Mouse (Mus musculus) spleen, postnatal 10 days (tissue): ENCODE data around the gene Elp4.

Experiments used
- DNase-seq, 2 experiments: peaks; one replicate each; pipeline ENCODE4 v3.0.0; 2021 to 2022; ENCODE audit warnings: low spot score in 2 of 2

Elp4 gene

DNA sequence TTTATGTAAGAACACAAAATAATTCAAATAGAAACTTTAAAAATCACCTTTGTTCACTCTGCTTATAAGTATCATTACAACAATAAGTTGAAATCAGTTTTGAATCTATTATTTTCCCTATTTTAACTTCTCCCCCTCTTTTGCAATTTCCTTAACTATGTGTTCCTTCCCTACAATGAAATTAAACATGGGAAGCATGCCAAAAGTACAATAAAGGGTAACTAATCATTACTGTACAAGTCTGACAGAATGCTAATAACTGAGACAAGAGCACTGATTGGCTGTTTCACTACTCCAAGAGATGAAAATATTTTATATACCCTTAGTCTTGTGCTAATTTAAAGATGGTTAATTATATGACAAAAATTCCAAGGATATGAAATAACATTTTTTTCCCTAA lies 99.2 kb downstream of the Elp4 start:
- DNase-seq: no peak

DNA sequence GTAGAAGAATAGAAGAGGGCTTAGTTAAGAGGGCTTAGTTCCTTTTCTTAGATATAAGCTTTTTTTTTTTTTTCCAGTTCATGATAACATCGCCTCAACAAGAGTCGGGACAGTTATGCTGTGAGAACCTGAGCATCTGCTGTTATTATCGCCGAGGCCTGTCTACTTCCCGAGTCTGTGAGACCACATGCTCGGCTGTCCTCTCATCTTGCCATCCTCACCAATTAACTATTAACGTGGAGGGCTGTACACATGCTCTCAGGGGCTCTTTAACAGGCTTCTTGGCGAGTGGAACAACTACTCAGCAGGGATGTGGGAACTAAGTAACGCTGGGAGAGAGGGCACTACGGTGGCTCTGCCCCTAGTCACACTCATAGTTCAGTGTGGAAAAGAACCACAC lies 99.9 kb downstream of the Elp4 start:
- no peak for DNase-seq

DNA sequence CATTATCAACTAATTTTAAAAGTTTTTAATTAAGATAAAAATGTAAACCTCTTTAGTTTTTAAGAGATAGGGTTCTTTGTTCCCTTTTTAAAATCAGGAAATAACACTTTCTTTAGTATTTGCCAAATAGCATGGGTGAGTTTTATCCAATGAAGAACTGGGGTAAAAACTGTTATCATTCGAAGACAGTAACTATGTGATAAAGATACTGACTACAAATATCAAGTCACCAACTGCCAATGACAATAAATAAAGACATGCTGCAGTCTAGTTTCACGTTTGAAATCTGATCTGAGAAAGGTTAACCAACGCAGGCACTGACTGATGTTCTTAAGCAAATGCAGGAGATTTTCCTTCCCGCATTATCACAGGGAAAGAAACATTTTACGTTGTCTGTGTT lies 100.9 kb downstream of the Elp4 start:
- no peak for DNase-seq

DNA sequence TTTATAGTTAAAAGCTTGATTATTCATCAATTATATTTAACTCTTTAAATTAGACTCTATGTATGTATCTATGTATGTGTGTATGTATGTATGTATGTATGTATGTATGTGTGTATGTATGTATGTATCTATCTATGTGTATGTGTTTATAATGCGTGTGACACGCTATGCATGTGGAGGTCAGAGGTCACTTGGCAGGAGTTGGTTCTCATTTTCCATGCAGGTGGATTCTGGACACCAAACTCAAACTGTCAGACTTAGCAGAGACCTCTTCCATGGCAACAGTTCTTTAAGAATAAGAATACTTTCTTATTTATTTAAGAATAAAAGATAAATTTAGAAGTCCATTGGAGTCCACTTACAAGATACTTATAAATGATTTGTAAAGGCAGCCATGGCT lies 101.5 kb downstream of the Elp4 start:
- no peak for DNase-seq

DNA sequence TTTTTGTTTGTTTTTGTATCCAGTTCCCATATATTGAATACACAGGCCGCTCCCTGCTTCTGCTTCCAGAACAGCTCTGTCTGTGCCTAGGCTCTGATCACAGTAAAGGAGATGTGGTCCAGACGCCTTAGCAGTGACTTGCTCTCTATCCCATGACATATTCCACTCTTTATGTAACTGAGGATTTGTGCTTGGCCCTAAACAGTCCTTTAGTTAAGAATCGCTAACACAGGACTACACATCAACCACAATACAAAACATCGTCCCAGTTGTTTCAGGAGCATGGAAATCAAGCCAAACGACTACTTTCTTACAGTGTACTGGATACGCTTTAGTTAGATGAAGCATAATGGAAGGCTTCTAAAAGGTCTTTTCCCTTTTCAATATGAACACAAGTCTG lies 102.8 kb downstream of the Elp4 start:
- DNase-seq: no peak

- no peak for DNase-seq
These were observed 103.7 kb downstream of the Elp4 start for GRCm38 (mm10) chr2:105800694-105801093.

GRCm38 (mm10) chr2:105799840-105800239 lies 104.5 kb downstream of the Elp4 start:
- DNase-seq: peak in 1 of 2 experiments; percentile 15

DNA sequence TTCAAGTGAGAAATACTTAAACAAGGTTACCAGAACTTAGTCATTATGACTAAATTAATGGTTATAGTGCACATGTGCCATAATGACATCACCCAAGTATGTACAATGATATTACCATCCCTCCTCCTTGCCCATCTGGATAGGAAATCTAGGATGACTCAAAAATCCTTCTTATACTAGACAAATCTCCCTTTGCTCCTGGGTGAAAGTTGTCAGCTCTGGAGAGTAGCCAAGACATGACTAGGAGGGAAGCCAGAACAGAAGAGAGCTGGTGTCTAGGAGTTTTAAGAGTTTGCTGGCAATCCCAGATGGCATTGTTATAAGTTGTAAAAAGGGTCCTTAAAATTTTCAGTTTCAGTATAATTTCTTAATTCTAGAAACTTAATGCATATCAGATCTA lies 106.5 kb downstream of the Elp4 start:
- DNase-seq: no peak

GRCm38 (mm10) chr2:105796101-105796500 lies 108.3 kb downstream of the Elp4 start:
- DNase-seq: no peak

DNA sequence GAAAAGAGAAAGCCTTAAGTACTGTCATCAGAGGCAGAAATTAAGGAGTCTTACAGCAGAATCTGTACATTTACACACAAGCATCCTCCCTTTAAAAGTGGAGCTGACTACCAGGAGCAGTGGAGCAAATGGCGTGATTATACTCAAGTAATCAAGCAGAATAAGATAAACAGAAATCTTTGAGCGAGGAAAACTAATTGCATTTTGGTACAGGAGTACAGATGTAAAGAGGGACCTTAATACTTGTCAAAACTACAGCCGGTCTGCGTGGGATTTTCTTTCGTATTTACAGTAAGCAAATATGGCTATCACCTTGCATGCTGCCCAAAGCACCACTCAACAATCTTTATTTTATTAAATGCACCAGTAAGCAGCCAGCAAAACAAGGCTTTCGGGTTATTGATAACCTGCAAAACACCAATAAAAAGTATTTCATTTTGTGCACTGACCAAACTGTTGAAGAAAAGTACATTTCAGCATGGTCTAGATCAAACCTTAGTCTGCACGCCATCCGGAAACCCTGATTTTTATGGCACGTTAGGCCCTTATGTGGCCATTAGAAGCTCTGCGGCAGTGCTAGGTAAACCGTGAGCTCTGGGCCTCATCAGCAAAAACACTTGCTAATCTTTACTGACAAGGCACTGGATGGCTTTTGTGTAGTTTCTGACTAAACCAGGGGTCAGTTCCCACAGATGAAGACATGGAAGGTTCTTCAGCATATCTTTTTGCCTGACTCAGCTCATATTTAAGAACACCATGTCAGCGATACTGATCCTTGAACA lies 111.8 kb downstream of the Elp4 start:
- DNase-seq: no peak

- DNase-seq: no peak
These were observed 114.4 kb downstream of the Elp4 start for GRCm38 (mm10) chr2:105789936-105790335.

- DNase-seq: no peak
These were observed 116.6 kb downstream of the Elp4 start for GRCm38 (mm10) chr2:105787726-105788125.

- DNase-seq: no peak
These were observed 117.4 kb downstream of the Elp4 start for GRCm38 (mm10) chr2:105786986-105787385.

DNA sequence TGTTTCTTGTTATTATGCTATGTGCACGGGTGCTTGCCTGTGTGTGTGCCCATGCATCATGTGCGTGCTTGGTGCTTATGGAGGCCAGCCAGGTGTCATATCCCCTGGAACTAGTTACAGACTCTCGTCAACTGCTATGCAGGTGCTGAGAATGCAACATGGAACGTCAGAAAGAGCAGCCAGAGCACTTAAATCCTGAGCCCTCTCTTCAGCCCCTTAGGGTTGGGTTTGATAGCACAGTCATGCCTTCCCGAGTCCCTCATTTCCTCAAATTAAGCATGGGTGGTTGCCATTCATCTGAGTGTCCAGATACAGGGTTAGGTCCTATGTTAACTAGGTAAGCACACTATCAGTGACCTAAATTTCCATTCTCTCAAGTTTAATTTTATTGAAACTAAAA lies 121.5 kb downstream of the Elp4 start:
- no peak for DNase-seq

- DNase-seq: no peak
These were observed 123.6 kb downstream of the Elp4 start for GRCm38 (mm10) chr2:105780739-105781138.

DNA sequence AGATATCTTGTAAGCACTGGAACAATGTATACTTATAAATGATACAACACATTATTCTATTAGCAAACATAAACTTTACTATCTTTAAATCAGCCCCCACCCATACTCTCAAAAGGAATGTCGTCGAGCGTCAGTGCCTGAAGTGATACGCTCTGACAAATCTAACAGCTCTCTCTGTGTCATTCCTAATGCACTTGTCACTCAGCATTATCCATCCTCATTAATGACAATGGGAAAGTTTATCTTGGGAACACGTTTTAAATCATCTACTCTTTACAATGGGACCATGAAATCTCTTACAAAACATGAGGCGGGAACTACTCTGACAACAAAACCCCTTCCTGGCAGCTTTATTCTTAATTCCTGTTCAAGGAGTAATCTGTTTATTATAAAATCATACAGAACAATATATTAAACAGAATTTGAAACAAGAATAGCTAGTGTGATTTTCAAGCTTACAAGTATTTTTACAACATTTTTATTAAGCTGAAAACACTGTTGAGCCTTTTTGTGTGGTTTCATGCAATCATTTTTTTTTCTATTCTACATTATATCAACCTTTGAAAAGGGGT lies 125.0 kb downstream of the Elp4 start:
- DNase-seq: no peak

- DNase-seq: no peak
These were observed 133.1 kb downstream of the Elp4 start for GRCm38 (mm10) chr2:105771314-105771713.

- no peak for DNase-seq
These were observed 134.5 kb downstream of the Elp4 start for GRCm38 (mm10) chr2:105769747-105770328.

DNA sequence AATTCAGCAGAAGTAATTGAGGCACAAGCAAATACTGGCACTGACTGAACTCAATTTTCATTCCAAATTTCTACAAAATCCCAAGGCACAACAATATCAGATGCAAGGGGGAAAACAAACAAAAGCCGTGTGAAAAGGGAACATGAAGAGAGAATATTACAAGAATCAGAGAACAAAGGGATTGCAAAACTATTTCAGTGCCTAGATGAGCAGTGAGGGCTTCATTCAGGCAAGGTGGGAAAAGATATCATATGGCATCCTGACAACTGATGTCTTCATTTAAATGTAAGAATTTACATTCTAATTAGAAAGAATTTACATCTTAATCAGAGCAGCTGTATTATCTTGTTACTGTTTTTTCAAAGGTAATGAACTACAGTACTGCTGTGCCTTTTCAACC lies 150.9 kb downstream of the Elp4 start:
- DNase-seq: no peak

DNA sequence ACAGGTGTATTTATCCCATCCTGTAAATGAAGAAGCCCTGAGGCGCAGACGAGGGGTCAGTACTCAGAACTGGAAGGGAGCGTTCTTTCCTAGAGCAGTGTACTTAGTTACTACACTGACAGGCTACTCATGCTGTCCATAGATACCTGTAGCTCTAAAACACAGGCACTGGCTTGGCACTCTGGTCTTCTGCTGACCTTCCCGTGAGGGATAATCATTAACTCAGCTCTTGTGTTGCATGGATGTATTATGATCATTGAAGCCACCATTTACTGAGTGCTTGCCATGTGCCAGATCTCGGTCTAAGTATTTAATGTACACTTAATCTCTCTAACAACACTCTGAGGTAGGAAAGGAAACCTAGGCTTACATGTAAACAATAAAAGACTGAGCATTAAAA lies 155.3 kb downstream of the Elp4 start:
- no peak for DNase-seq

DNA sequence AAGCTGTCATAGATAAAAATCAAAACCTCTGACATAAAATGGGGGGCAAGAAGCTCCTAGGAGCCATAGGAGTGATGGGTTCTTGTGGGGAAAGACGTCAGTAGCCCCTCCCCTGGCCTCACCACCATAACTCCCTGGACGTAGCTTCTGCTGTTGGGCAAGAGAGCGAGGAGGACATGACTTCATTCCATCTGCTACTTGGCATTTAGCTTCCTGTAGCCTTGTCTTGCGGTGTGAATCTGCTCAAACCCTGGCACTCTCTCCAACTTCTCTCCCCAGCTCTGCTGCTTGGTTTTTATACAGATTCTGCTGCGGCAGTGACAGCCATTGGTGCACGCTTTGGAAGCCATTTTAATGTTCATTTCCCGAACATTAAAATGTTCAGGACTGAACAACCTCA lies 157.5 kb downstream of the Elp4 start:
- no peak for DNase-seq

DNA sequence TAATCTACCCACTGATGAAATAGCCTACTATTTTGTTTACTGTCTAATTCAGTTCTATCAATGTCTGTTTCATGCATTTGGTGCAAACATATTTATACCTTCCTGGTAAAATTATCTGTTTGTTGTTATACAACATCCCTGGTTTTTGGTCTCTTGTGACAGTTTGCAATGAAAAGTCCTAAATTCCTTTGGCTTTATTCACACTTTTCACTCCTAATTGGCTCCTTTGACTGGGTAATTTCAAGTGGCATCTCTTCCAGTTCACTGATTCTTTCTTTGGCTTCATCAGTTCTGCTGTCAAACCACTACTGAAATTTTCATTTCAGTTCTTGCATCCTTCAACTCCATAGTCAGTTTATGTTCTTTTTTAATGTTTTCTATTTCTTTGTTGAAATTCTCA lies 168.2 kb downstream of the Elp4 start:
- DNase-seq: no peak

- no peak for DNase-seq
These were observed 173.7 kb downstream of the Elp4 start for GRCm38 (mm10) chr2:105730704-105731103.
